27 mouse cellular contexts compared by ENCODE assay signal in genomic region chr2:16240861-16241260, GRCm38 (mm10).
"Had no signal": no experiment of that assay in that cellular context is flagged by ENCODE, and none has a peak within 500 bp of the region (broad histone marks: within the 10 kb centered on the region; RNA-seq: fewer than 3 reads in every experiment).

No protein-coding gene starts in this region.

- H3K4me1 ChIP-seq: heart, embryonic 13.5 days; heart, embryonic 15.5 days; hindbrain, embryonic 15.5 days; kidney, embryonic 15.5 days; liver, embryonic 13.5 days; liver, embryonic 15.5 days had no signal

- H3K4me3 ChIP-seq: gastrocnemius, adult 2 months; heart, embryonic 13.5 days; heart, embryonic 15.5 days; hindbrain, embryonic 15.5 days; kidney, embryonic 15.5 days; liver, embryonic 13.5 days; liver, embryonic 15.5 days had no signal

- H3K4me2 ChIP-seq: heart, embryonic 11.5 days; heart, embryonic 13.5 days; heart, embryonic 15.5 days; hindbrain, embryonic 15.5 days; kidney, embryonic 15.5 days; liver, embryonic 11.5 days; liver, embryonic 13.5 days; liver, embryonic 15.5 days had no signal

- DNase-seq: gastrocnemius, adult 2 months; gastrocnemius, postnatal 10 days; gastrocnemius, postnatal 25 days; heart, adult 18-20 months; heart, postnatal 14 days; heart, postnatal 36 days; kidney, adult 11 months; kidney, adult 2 months; kidney, adult 9 months; kidney, postnatal 14 days; kidney, postnatal 36 days; layer of hippocampus, adult 9-11 months; layer of hippocampus, postnatal 36 days; left cerebral cortex, postnatal 4 days; liver; liver, embryonic 13.5 days; liver, postnatal 0 days had no signal

- H3K27ac ChIP-seq: gastrocnemius, adult 2 months; heart, embryonic 13.5 days; heart, embryonic 15.5 days; hindbrain, embryonic 15.5 days; hindbrain, postnatal 0 days; kidney, embryonic 15.5 days; kidney, postnatal 0 days; liver, embryonic 13.5 days; liver, embryonic 15.5 days had no signal

- H3K9ac ChIP-seq: heart, embryonic 13.5 days; heart, embryonic 15.5 days; hindbrain, embryonic 15.5 days; kidney, embryonic 15.5 days; liver, embryonic 13.5 days; liver, embryonic 15.5 days; liver, postnatal 0 days had no signal

- H3K9me3 ChIP-seq: heart, embryonic 13.5 days; heart, embryonic 15.5 days; hindbrain, embryonic 15.5 days; kidney, embryonic 15.5 days; liver, embryonic 13.5 days; liver, embryonic 15.5 days had no signal

- H3K27me3 ChIP-seq: heart, embryonic 13.5 days; heart, embryonic 15.5 days; hindbrain, embryonic 15.5 days; kidney, embryonic 15.5 days; liver, embryonic 13.5 days; liver, embryonic 15.5 days had no signal

- H3K36me3 ChIP-seq: heart, embryonic 13.5 days; heart, embryonic 15.5 days; hindbrain, embryonic 15.5 days; kidney, embryonic 15.5 days; liver, embryonic 13.5 days; liver, embryonic 15.5 days had no signal

- ATAC-seq: hindbrain, postnatal 0 days; intestine, embryonic 16.5 days; liver, postnatal 0 days had no signal
